Comparison of ENCODE assay signal across 9 mouse cellular contexts in the genomic region with DNA sequence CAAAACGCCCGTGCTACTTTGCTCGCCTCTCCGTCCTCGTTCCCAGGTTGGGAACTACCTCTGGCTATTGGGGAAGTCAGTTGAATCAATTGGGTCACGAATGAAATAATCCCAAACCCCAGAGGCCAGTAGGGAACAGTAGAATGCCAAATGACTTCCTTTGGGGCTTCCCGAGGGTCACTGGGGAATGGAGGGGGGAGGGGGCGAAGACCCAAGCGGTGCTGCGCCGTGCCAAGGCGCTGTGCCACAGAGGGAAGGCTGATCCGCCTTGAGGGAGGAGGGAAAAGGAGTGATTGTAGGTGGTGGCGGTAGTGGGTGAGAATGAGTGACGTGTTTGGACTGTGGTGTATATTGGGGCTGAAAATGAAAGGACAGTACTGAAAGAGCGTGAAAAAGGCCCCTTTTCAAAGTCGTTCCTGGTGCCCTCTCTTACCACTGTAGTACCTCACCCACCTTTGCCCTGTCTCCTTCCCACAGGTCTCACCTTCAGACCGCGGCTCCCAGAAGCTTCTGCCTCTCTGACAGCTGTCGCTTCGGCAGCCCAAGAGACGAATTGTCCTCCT. TPM values are rescaled to one million over a fixed set of nuclear protein-coding genes. Genes with fewer than 3 reads are reported as not detected.
DNase-seq lines count a peak whose midpoint lies in the region; ATAC-seq and TF ChIP-seq lines count a peak whose summit lies in the region.
"Had no signal": no experiment of that assay in that cellular context is flagged by ENCODE, and none has a peak within 500 bp of the region (broad histone marks: within the 10 kb centered on the region; RNA-seq: fewer than 3 reads in every experiment).

No protein-coding gene starts in this region.

- peak overlapping the region; percentile 10; the same call in 1 of the 2 replicates for H3K27ac ChIP-seq in thymus, adult 2 months (ENCODE audit: control insufficient read depth, insufficient read depth, low read length)
- no peak overlapping the region for H3K27ac ChIP-seq in heart, embryonic 14.5 days (replicated peaks in 1 of 2; ENCODE audit: control insufficient read depth in 1 of 2, insufficient read depth in 1 of 2, low read depth in 2 of 2, low read length in 2 of 2)
- H3K27ac ChIP-seq in small intestine, adult 2 months (ENCODE audit: insufficient read depth, low read depth, low read length): peak overlapping the region; percentile 64
- H3K27ac ChIP-seq in forebrain, postnatal 0 days (ENCODE audit: low read depth, low read length): no peak overlapping the region

- H3K9ac ChIP-seq in heart, embryonic 14.5 days (ENCODE audit: low read length): no peak overlapping the region
- H3K9ac ChIP-seq in forebrain, postnatal 0 days: no peak overlapping the region

- H3K4me2 ChIP-seq in heart, embryonic 14.5 days (ENCODE audit: low read length): peak overlapping the region; percentile 51
- no peak overlapping the region for H3K4me2 ChIP-seq in forebrain, postnatal 0 days (ENCODE audit: low read depth)

- WGBS in thymus, adult 2 months: under 1% methylated on average over 22 of the region's 22 CpGs
- WGBS in heart, embryonic 14.5 days: 1% methylated on average over 22 of the region's 22 CpGs
- 6% methylated on average over 22 of the region's 22 CpGs for WGBS in small intestine, adult 2 months
- 3% methylated on average over 22 of the region's 22 CpGs for WGBS in forebrain, postnatal 0 days

- peaks cover 25% of the 10 kb centered on the region for H3K4me1 ChIP-seq in thymus, adult 2 months (replicated peaks; ENCODE audit: control insufficient read depth, insufficient read depth, low read length)
- H3K4me1 ChIP-seq in heart, embryonic 14.5 days (ENCODE audit: control insufficient read depth in 2 of 2, insufficient read depth in 2 of 2, low read length in 2 of 2): peaks cover 3 to 17% of the 10 kb centered on the region in 2 experiments; a peak in 2 of 4 replicates
- peaks cover 11% of the 10 kb centered on the region for H3K4me1 ChIP-seq in small intestine, adult 2 months (ENCODE audit: control insufficient read depth, insufficient read depth, insufficient read length, low read length)
- peaks cover 4% of the 10 kb centered on the region; the same call in 1 of the 2 replicates for H3K4me1 ChIP-seq in forebrain, postnatal 0 days (ENCODE audit: insufficient read depth)

- no peaks in the 10 kb centered on the region for H3K9me3 ChIP-seq in heart, embryonic 14.5 days (ENCODE audit: control insufficient read depth, low read length)
- H3K9me3 ChIP-seq in forebrain, postnatal 0 days (ENCODE audit: low read length): no peaks in the 10 kb centered on the region

- peaks cover 18% of the 10 kb centered on the region; the same call in 1 of the 2 replicates for H3K27me3 ChIP-seq in thymus, adult 2 months (ENCODE audit: control insufficient read depth, insufficient read depth, low read length)
- peaks cover 100% of the 10 kb centered on the region for H3K27me3 ChIP-seq in heart, embryonic 14.5 days (ENCODE audit: control insufficient read depth, insufficient read depth, low read length)
- peaks cover 84% of the 10 kb centered on the region for H3K27me3 ChIP-seq in small intestine, adult 2 months (ENCODE audit: control insufficient read depth, insufficient read depth, low read length)
- H3K27me3 ChIP-seq in forebrain, postnatal 0 days (ENCODE audit: insufficient read depth, low read length): peaks cover 95% of the 10 kb centered on the region

- TF ChIP-seq CTCF in thymus, adult 2 months (IDR thresholded peaks at IDR 0.05; ENCODE audit: borderline replicate concordance, control insufficient read depth, extremely low read depth, insufficient read depth, low read length, poor library complexity): no peak
- no peak for TF ChIP-seq CTCF in small intestine, adult 2 months (IDR thresholded peaks at IDR 0.05; ENCODE audit: extremely low read depth, insufficient read length, insufficient replicate concordance, low read depth, low read length)
- TF ChIP-seq CTCF in forebrain, postnatal 0 days (IDR thresholded peaks at IDR 0.05; ENCODE audit: low read depth): no peak

- intact Hi-C loops in left cerebral cortex, postnatal 25 days (cut with DNase I): loop anchor here (5.0 kb wide), 1 partner anchor 205 kb away; no protein-coding TSS in a partner anchor

- TF ChIP-seq POLR2A in thymus, adult 2 months (IDR thresholded peaks at IDR 0.05; ENCODE audit: control insufficient read depth, extremely low read depth, insufficient read depth, low read length, poor library complexity): no peak
- TF ChIP-seq POLR2A in small intestine, adult 2 months (IDR thresholded peaks at IDR 0.05; ENCODE audit: low read depth, low read length): no peak

- H3K36me3 ChIP-seq in thymus, adult 2 months (ENCODE audit: control insufficient read depth, insufficient read depth, low read length): no peaks in the 10 kb centered on the region
- no peaks in the 10 kb centered on the region for H3K36me3 ChIP-seq in heart, embryonic 14.5 days (ENCODE audit: control insufficient read depth, insufficient read depth, low read length)
- no peaks in the 10 kb centered on the region for H3K36me3 ChIP-seq in small intestine, adult 2 months (ENCODE audit: control insufficient read depth, insufficient read depth, low read length)
- H3K36me3 ChIP-seq in forebrain, postnatal 0 days (ENCODE audit: insufficient read depth): no peaks in the 10 kb centered on the region

- peak overlapping the region; percentile 44 for H3K4me3 ChIP-seq in thymus, adult 2 months (ENCODE audit: control insufficient read depth, insufficient read depth, low read length)
- H3K4me3 ChIP-seq in heart, embryonic 14.5 days (ENCODE audit: control insufficient read depth in 1 of 2, insufficient read depth in 1 of 2, low read depth in 1 of 2, low read length in 2 of 2): peak overlapping the region; percentile 3 to 29; a peak in 2 of 4 replicates
- H3K4me3 ChIP-seq in small intestine, adult 2 months (ENCODE audit: low read depth, low read length): peak overlapping the region; percentile 63
- no peak overlapping the region for H3K4me3 ChIP-seq in forebrain, postnatal 0 days (ENCODE audit: low read depth, low read length)

- DNase-seq in thymus, adult 2 months: no peak
- no peak for DNase-seq in thymus, adult 18-20 months
- DNase-seq in kidney, postnatal 36 days: peak; percentile 80 to 82
- DNase-seq in right cerebral cortex, postnatal 25 days: no peak
- DNase-seq in left cerebral cortex, postnatal 25 days (ENCODE audit: low spot score in 2 of 2): no peak
- no peak for DNase-seq in forebrain, postnatal 0 days

- ATAC-seq in heart, embryonic 14.5 days (ENCODE audit: insufficient number of reproducible peaks, insufficient read depth, low FRiP score, low read depth): no peak
- ATAC-seq in forebrain, postnatal 0 days: no peak

RNA-seq across cellular contexts. Expression of a gene that starts 0.5 kb away (rescaled TPM):
- polyA plus RNA-seq in thymus, adult 2 months (2012; rRNA removed): 3.5 and 3.6 TPM in 2 replicates
- 0.35 and 0.86 TPM in 2 replicates for polyA plus RNA-seq in heart, embryonic 14.5 days (2014; fragmentation: Nextera tagmentation; extraction: Ambion mirVana)
- 3.5 and 5.0 TPM in 2 replicates for polyA plus RNA-seq in small intestine, adult 2 months (2012; rRNA removed)
- not detected for total RNA-seq in left cerebral cortex, postnatal 25 days (2021)
- 0.23 TPM in 1 of 2 replicates, not detected in the other for total RNA-seq in forebrain, postnatal 0 days (2014; rRNA removed)
- polyA plus RNA-seq in forebrain, postnatal 0 days (2015; fragmentation: Nextera tagmentation; extraction: Ambion mirVana): not detected in 2 replicates
- total RNA-seq: neutrophil, adult 5-6 weeks had no signal

RNA-seq across cellular contexts. Expression of a gene that starts 0.5 kb away (rescaled TPM):
- polyA plus RNA-seq in thymus, adult 2 months (2012; rRNA removed): 0.24 and 0.26 TPM in 2 replicates
- not detected in 2 replicates for polyA plus RNA-seq in heart, embryonic 14.5 days (2014; fragmentation: Nextera tagmentation; extraction: Ambion mirVana)
- polyA plus RNA-seq in small intestine, adult 2 months (2012; rRNA removed): 0.58 TPM in 1 of 2 replicates, not detected in the other
- total RNA-seq in left cerebral cortex, postnatal 25 days (2021): not detected
- total RNA-seq in forebrain, postnatal 0 days (2014; rRNA removed): not detected in 2 replicates
- not detected in 2 replicates for polyA plus RNA-seq in forebrain, postnatal 0 days (2015; fragmentation: Nextera tagmentation; extraction: Ambion mirVana)
- total RNA-seq: neutrophil, adult 5-6 weeks had no signal

RNA-seq across cellular contexts. Expression of a gene that starts 4.1 kb away (rescaled TPM):
- polyA plus RNA-seq in thymus, adult 2 months (2012; rRNA removed): 0.39 and 0.46 TPM in 2 replicates
- not detected in 2 replicates for polyA plus RNA-seq in heart, embryonic 14.5 days (2014; fragmentation: Nextera tagmentation; extraction: Ambion mirVana)
- polyA plus RNA-seq in small intestine, adult 2 months (2012; rRNA removed): 0.15 and 0.52 TPM in 2 replicates
- total RNA-seq in left cerebral cortex, postnatal 25 days (2021): not detected
- not detected in 2 replicates for total RNA-seq in forebrain, postnatal 0 days (2014; rRNA removed)
- polyA plus RNA-seq in forebrain, postnatal 0 days (2015; fragmentation: Nextera tagmentation; extraction: Ambion mirVana): not detected in 2 replicates
- total RNA-seq: neutrophil, adult 5-6 weeks had no signal

RNA-seq across cellular contexts. Expression of a gene that starts 8.2 kb away (rescaled TPM):
- 1.1 and 1.5 TPM in 2 replicates for polyA plus RNA-seq in thymus, adult 2 months (2012; rRNA removed)
- 0.31 and 1.3 TPM in 2 replicates for polyA plus RNA-seq in heart, embryonic 14.5 days (2014; fragmentation: Nextera tagmentation; extraction: Ambion mirVana)
- polyA plus RNA-seq in small intestine, adult 2 months (2012; rRNA removed): 3.5 and 4.7 TPM in 2 replicates
- total RNA-seq in left cerebral cortex, postnatal 25 days (2021): not detected
- total RNA-seq in forebrain, postnatal 0 days (2014; rRNA removed): not detected in 2 replicates
- polyA plus RNA-seq in forebrain, postnatal 0 days (2015; fragmentation: Nextera tagmentation; extraction: Ambion mirVana): not detected in 2 replicates
- total RNA-seq: neutrophil, adult 5-6 weeks had no signal

RNA-seq across cellular contexts. Expression of a gene that starts 9.0 kb away (rescaled TPM):
- 2.5 and 3.4 TPM in 2 replicates for polyA plus RNA-seq in thymus, adult 2 months (2012; rRNA removed)
- polyA plus RNA-seq in heart, embryonic 14.5 days (2014; fragmentation: Nextera tagmentation; extraction: Ambion mirVana): 0.12 and 0.28 TPM in 2 replicates
- 0.04 and 2.5 TPM in 2 replicates for polyA plus RNA-seq in small intestine, adult 2 months (2012; rRNA removed)
- not detected for total RNA-seq in left cerebral cortex, postnatal 25 days (2021)
- not detected in 2 replicates for total RNA-seq in forebrain, postnatal 0 days (2014; rRNA removed)
- not detected in 2 replicates for polyA plus RNA-seq in forebrain, postnatal 0 days (2015; fragmentation: Nextera tagmentation; extraction: Ambion mirVana)
- total RNA-seq: neutrophil, adult 5-6 weeks had no signal

Comparison
In these comparisons a context has a peak if more than half of its experiments do, and no peak if none do; other contexts are left out.
1. DNase-seq: peak in kidney, postnatal 36 days (2 of 2); none in thymus, adult 2 months (single experiment), thymus, adult 18-20 months (0 of 2), right cerebral cortex, postnatal 25 days (single experiment), left cerebral cortex, postnatal 25 days (0 of 2) and forebrain, postnatal 0 days (single experiment).
2. H3K27ac ChIP-seq: peak in thymus, adult 2 months (single experiment) and small intestine, adult 2 months (single experiment); none in heart, embryonic 14.5 days (0 of 2) and forebrain, postnatal 0 days (single experiment).